Mouse (Mus musculus) brain, embryonic 14.5 days (tissue): ENCODE measurements around the gene Cd9.
A peak's percentile ranks its signal among the peaks of the same experiment; 100 is the strongest.

ENCODE experiments used
- CTCF ChIP-seq: fragments of 200-500 bp; IDR thresholded peaks from 2 replicates; pipeline ENCODE4 v1.5.1; 2012; ENCODE audit warnings: inconsistent platforms, mild to moderate bottlenecking, moderate library complexity, borderline replicate concordance; ENCODE audit not compliant: insufficient read depth, insufficient read length; ENCODE audit errors: extremely low read depth
- POLR2A ChIP-seq: fragments of 200-500 bp; IDR thresholded peaks from 2 replicates; pipeline ENCODE4 v1.6.1; 2012; ENCODE audit warnings: mild to moderate bottlenecking, inconsistent platforms, borderline replicate concordance; ENCODE audit not compliant: poor library complexity, insufficient read depth, insufficient read length, severe bottlenecking; ENCODE audit errors: extremely low read depth

DNA sequence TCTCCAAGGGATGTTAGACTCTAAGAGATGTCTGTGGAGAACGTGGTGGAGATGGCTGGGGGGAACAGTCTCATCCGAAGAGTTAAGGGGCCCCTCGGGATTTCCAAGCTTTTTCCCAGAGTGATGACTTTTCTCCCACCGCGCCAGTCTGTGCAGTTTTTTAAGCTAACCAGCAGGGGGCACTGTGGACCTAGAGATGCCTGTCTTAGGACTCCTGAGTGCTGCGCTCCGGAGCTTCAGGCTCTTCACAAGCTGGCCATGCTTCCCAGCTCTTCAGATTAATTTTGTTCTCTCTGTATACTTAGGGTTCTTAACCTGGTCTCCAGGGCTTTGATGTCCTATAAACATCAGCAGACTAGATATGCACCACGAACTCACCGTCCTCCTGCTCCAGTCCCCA lies 75.8 kb downstream of the Cd9 start:
- TF ChIP-seq POLR2A: no peak
- peak; percentile 93 for TF ChIP-seq CTCF
